Mouse (Mus musculus): ENCODE measurements around the gene Dohh. TPM values are rescaled to one million over a fixed set of nuclear protein-coding genes. Genes with fewer than 3 reads are reported as not detected.

Gene Dohh
- polyA plus RNA-seq, 1 experiment from 2014 or later: 67.5 TPM

GRCm38 (mm10) chr10:81403511-81403910 is 19.3 kb downstream of the Dohh start:
- H3K9me3 ChIP-seq (replicated peaks): no peaks in the 10 kb centered on the region
- H3K36me3 ChIP-seq: peaks cover 35% of the 10 kb centered on the region
- H3K27me3 ChIP-seq: peaks cover 38% of the 10 kb centered on the region
- peak overlapping the region; percentile 26; the same call in 1 of the 2 replicates for H3K4me2 ChIP-seq (replicated peaks)
- H3K4me3 ChIP-seq: no peak overlapping the region
- ATAC-seq (ENCODE audit: low FRiP score): no peak
- peaks cover 72% of the 10 kb centered on the region for H3K4me1 ChIP-seq
- peak overlapping the region; percentile 50; the same call in 1 of the 2 replicates for H3K9ac ChIP-seq
- H3K27ac ChIP-seq: peak overlapping the region; percentile 94
- 38% methylated on average over 10 of the region's 10 CpGs for WGBS

- Histone ChIP-seq H3K27me3 (peaks cover 43% of the 10 kb centered on the region), H3K9me3 (replicated peaks) (no peaks in the 10 kb centered on the region), H3K9ac (no peak overlapping the region), H3K4me1 (peaks cover 77% of the 10 kb centered on the region), H3K36me3 (peaks cover 34% of the 10 kb centered on the region), H3K4me3 (no peak overlapping the region), H3K4me2 (replicated peaks) (no peak overlapping the region), H3K27ac (no peak overlapping the region)
- WGBS: 23% methylated on average over 9 of the region's 9 CpGs
- ATAC-seq (ENCODE audit: low FRiP score): no peak
These were observed 19.9 kb downstream of the Dohh start for GRCm38 (mm10) chr10:81404082-81404481.

- Histone ChIP-seq H3K9ac (no peak overlapping the region), H3K36me3 (peaks cover 28% of the 10 kb centered on the region), H3K4me2 (replicated peaks) (no peak overlapping the region), H3K27me3 (peaks cover 42% of the 10 kb centered on the region), H3K4me3 (no peak overlapping the region), H3K4me1 (peaks cover 77% of the 10 kb centered on the region), H3K9me3 (replicated peaks) (no peaks in the 10 kb centered on the region), H3K27ac (no peak overlapping the region; the same call in 1 of the 2 replicates)
- WGBS: 48% methylated on average over 18 of the region's 18 CpGs
- ATAC-seq (ENCODE audit: low FRiP score): no peak
These were observed 20.5 kb downstream of the Dohh start for GRCm38 (mm10) chr10:81404720-81405119.

GRCm38 (mm10) chr10:81405588-81406201 is 21.5 kb downstream of the Dohh start:
- H3K4me1 ChIP-seq: peaks cover 76% of the 10 kb centered on the region
- H3K27me3 ChIP-seq: peaks cover 40% of the 10 kb centered on the region
- H3K4me2 ChIP-seq (replicated peaks): peak overlapping the region; percentile 43; the same call in 1 of the 2 replicates
- no peak overlapping the region for H3K9ac ChIP-seq
- 50% methylated on average over 13 of the region's 13 CpGs for WGBS
- peaks cover 19% of the 10 kb centered on the region for H3K36me3 ChIP-seq
- H3K4me3 ChIP-seq: no peak overlapping the region
- ATAC-seq (ENCODE audit: low FRiP score): no peak
- H3K27ac ChIP-seq: no peak overlapping the region
- no peaks in the 10 kb centered on the region for H3K9me3 ChIP-seq (replicated peaks)

- no peak for ATAC-seq (ENCODE audit: low FRiP score)
These were observed 22.5 kb downstream of the Dohh start for GRCm38 (mm10) chr10:81406504-81407440.

GRCm38 (mm10) chr10:81407539-81408423 is 23.6 kb downstream of the Dohh start:
- H3K4me3 ChIP-seq: peak overlapping the region; percentile 12; the same call in 1 of the 2 replicates

More at GRCm38 (mm10) chr10:81406504-81407440, 22.5 kb downstream of the Dohh start:
- Histone ChIP-seq H3K27me3 (peaks cover 40% of the 10 kb centered on the region), H3K4me2 (replicated peaks) (peak overlapping the region; percentile 43), H3K9me3 (replicated peaks) (no peaks in the 10 kb centered on the region), H3K27ac (no peak overlapping the region), H3K36me3 (peaks cover 19% of the 10 kb centered on the region), H3K9ac (peak overlapping the region; percentile 51), H3K4me1 (peaks cover 75% of the 10 kb centered on the region), H3K4me3 (peak overlapping the region; percentile 12)
- 26% methylated on average over 24 of the region's 24 CpGs for WGBS

GRCm38 (mm10) chr10:81408424-81408729 is 24.1 kb downstream of the Dohh start:
- peaks cover 19% of the 10 kb centered on the region for H3K36me3 ChIP-seq
- H3K27me3 ChIP-seq: peaks cover 40% of the 10 kb centered on the region
- 34% methylated on average over 13 of the region's 13 CpGs for WGBS
- H3K4me1 ChIP-seq: peaks cover 73% of the 10 kb centered on the region
- 0 out of 2 replicates have a peak overlapping the region, but pooled peaks have one; percentile 1 for H3K4me2 ChIP-seq (replicated peaks)
- H3K27ac ChIP-seq: no peak overlapping the region
- no peak overlapping the region for H3K9ac ChIP-seq
- H3K4me3 ChIP-seq: no peak overlapping the region
- H3K9me3 ChIP-seq (replicated peaks): no peaks in the 10 kb centered on the region
- ATAC-seq (ENCODE audit: low FRiP score): no peak

More at GRCm38 (mm10) chr10:81407539-81408423, 23.6 kb downstream of the Dohh start:
- no peak for ATAC-seq (ENCODE audit: low FRiP score)
- peaks cover 40% of the 10 kb centered on the region for H3K27me3 ChIP-seq
- peaks cover 19% of the 10 kb centered on the region for H3K36me3 ChIP-seq
- H3K9me3 ChIP-seq (replicated peaks): no peaks in the 10 kb centered on the region
- H3K4me2 ChIP-seq (replicated peaks): peak overlapping the region; percentile 43
- H3K9ac ChIP-seq: peak overlapping the region; percentile 51
- peak overlapping the region; percentile 50 for H3K27ac ChIP-seq
- 26% methylated on average over 31 of the region's 31 CpGs for WGBS
- H3K4me1 ChIP-seq: peaks cover 75% of the 10 kb centered on the region

GRCm38 (mm10) chr10:81408871-81409291 is 24.7 kb downstream of the Dohh start:
- Histone ChIP-seq H3K9me3 (replicated peaks) (no peaks in the 10 kb centered on the region), H3K4me1 (peaks cover 73% of the 10 kb centered on the region), H3K36me3 (peaks cover 19% of the 10 kb centered on the region), H3K9ac (no peak overlapping the region), H3K27ac (peak overlapping the region; percentile 25), H3K27me3 (peaks cover 40% of the 10 kb centered on the region), H3K4me3 (no peak overlapping the region), H3K4me2 (replicated peaks) (0 out of 2 replicates have a peak overlapping the region, but pooled peaks have one; percentile 5)
- WGBS: 12% methylated on average over 9 of the region's 9 CpGs
- ATAC-seq (ENCODE audit: low FRiP score): no peak

GRCm38 (mm10) chr10:81409330-81409729 is 25.1 kb downstream of the Dohh start:
- H3K4me1 ChIP-seq: peaks cover 78% of the 10 kb centered on the region

GRCm38 (mm10) chr10:81410350-81410749 is 26.1 kb downstream of the Dohh start:
- no peak overlapping the region for H3K4me3 ChIP-seq
- no peaks in the 10 kb centered on the region for H3K9me3 ChIP-seq (replicated peaks)
- H3K36me3 ChIP-seq: 0 out of 2 replicates have a peak, but pooled peaks cover 7% of the 10 kb centered on the region
- no peak overlapping the region for H3K9ac ChIP-seq
- 0 out of 2 replicates have a peak overlapping the region, but pooled peaks have one; percentile 75 for H3K27ac ChIP-seq
- WGBS: 69% methylated on average over 4 of the region's 4 CpGs
- H3K4me2 ChIP-seq (replicated peaks): no peak overlapping the region
- ATAC-seq (ENCODE audit: low FRiP score): no peak
- peaks cover 33% of the 10 kb centered on the region for H3K27me3 ChIP-seq
- H3K4me1 ChIP-seq: peaks cover 86% of the 10 kb centered on the region

More at GRCm38 (mm10) chr10:81409330-81409729, 25.1 kb downstream of the Dohh start:
- peaks cover 16% of the 10 kb centered on the region for H3K36me3 ChIP-seq
- peak overlapping the region; percentile 25 for H3K27ac ChIP-seq
- H3K4me2 ChIP-seq (replicated peaks): no peak overlapping the region
- 10% methylated on average over 8 of the region's 8 CpGs for WGBS
- no peak overlapping the region for H3K4me3 ChIP-seq
- no peaks in the 10 kb centered on the region for H3K9me3 ChIP-seq (replicated peaks)
- ATAC-seq (ENCODE audit: low FRiP score): no peak
- no peak overlapping the region for H3K9ac ChIP-seq
- peaks cover 40% of the 10 kb centered on the region for H3K27me3 ChIP-seq

GRCm38 (mm10) chr10:81410981-81411380 is 26.8 kb downstream of the Dohh start:
- H3K4me2 ChIP-seq (replicated peaks): no peak overlapping the region
- no peak overlapping the region for H3K4me3 ChIP-seq
- H3K36me3 ChIP-seq: 0 out of 2 replicates have a peak, but pooled peaks cover under 1% of the 10 kb centered on the region
- H3K9ac ChIP-seq: no peak overlapping the region
- ATAC-seq (ENCODE audit: low FRiP score): no peak
- no peaks in the 10 kb centered on the region for H3K9me3 ChIP-seq (replicated peaks)
- WGBS: 74% methylated on average over 9 of the region's 9 CpGs
- peaks cover 30% of the 10 kb centered on the region for H3K27me3 ChIP-seq
- peaks cover 90% of the 10 kb centered on the region for H3K4me1 ChIP-seq
- H3K27ac ChIP-seq: peak overlapping the region; percentile 75

Measured in hindbrain, embryonic 12.5 days (tissue).